Mouse (Mus musculus) adrenal gland, postnatal 14 days (tissue): ENCODE data around the gene Glrx. TPM values are rescaled to one million over a fixed set of nuclear protein-coding genes. Genes with fewer than 3 reads are reported as not detected.
"Not testable (repeated sequence)": the region's sequence is repeated elsewhere in the genome, so short reads cannot be mapped to it uniquely, and the experiment has no call there.

Experiments used
- DNase-seq: peaks from one replicate; pipeline ENCODE4 v3.0.0; 2021; ENCODE audit warnings: mixed read lengths
- long read RNA-seq, 2 experiments: library from polyadenylated mRNA; stranded (forward); transcript quantifications; one replicate each; pipeline ENCODE4 v2.0.0; 2021
- total RNA-seq: library from RNA; stranded (reverse); gene quantifications from 2 replicates; pipeline ENCODE4 v1.2.3, GENCODE M21; 2021

Glrx gene
- total RNA-seq, result 27.9 and 28.8 TPM in 2 replicates
- long read RNA-seq, experiment 1, transcript Glrx-201 (3 exons, 1,345 nt), result major isoform, 39 of 44 reads
- long read RNA-seq, experiment 1, partial matches to known transcripts, result 0 of 44 reads
- long read RNA-seq, experiment 1, other reads (novel, unspliced or antisense), result 5 of 44 reads
- long read RNA-seq, experiment 2, transcript Glrx-201 (3 exons, 1,345 nt), result major isoform, 42 of 49 reads
- long read RNA-seq, experiment 2, partial matches to known transcripts, result 1 of 49 reads
- long read RNA-seq, experiment 2, other reads (novel, unspliced or antisense), result 5 of 49 reads

DNA sequence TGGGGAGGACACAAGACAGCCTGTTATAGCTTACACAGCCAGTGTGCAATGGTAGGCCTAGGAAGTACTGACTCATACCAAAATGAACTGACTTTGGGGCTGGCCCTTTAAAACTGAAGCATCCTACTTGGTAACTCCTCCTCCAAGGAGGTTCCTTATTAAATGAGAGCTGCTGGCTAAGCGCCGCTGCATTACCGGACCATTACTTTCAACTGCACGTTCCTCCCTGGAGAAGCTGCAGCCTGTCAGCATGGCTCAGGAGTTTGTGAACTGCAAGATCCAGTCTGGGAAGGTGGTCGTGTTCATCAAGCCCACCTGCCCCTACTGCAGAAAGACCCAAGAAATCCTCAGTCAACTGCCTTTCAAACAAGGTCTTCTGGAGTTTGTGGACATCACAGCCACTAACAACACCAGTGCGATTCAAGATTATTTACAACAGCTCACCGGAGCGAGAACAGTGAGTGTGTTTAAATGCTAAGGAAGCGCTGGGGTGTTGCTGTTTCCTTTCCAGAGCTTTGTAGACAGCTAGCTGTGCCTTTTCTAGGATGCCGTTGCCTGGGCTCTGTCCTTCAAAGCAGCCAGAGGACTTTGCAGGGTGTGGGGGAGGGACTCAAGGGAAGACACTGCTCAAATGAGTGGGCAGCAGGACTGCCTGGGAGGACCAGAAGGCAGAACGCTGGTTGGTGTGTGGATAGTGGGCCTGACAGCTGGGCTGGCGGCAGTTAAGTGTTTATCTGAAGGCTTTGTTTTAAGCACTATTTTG lies at the start of gene Glrx:
Gene Glrx (plus strand): TSS at position 150 of the 763 bp plus-strand sequence.
- DNase-seq, result peak; percentile 78

DNA sequence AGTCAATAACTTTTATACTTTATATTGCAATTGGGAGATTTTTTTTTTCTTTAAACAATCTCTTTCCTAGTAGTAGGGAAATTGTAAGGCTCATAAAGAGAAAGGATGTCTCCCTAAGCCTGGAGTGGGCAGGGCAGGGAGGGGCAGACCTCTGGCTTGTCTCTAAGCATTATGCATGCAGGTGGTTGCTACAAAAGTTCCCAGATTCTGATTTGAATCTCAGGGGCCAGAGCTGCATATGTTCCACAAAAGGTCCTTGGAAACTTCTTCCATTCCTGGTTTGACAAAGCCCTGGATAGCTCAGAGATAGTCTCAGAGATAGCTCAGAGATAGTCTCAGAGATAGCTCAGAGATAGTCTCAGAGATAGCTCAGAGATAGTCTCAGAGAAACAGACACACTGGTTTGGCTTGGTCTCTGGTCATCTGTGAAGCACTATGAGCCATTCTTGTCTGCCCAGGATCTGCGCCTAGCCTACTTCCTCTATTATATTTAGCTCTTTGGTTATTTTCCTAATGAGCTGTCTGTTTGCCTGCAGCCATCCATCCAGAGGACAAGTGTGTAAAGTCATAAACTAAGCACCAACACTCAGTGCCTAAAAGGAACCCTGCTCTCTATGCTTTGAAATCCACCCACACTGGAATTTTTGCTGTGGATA lies 49.0 kb upstream of the Glrx start:
- DNase-seq, result no peak

DNA sequence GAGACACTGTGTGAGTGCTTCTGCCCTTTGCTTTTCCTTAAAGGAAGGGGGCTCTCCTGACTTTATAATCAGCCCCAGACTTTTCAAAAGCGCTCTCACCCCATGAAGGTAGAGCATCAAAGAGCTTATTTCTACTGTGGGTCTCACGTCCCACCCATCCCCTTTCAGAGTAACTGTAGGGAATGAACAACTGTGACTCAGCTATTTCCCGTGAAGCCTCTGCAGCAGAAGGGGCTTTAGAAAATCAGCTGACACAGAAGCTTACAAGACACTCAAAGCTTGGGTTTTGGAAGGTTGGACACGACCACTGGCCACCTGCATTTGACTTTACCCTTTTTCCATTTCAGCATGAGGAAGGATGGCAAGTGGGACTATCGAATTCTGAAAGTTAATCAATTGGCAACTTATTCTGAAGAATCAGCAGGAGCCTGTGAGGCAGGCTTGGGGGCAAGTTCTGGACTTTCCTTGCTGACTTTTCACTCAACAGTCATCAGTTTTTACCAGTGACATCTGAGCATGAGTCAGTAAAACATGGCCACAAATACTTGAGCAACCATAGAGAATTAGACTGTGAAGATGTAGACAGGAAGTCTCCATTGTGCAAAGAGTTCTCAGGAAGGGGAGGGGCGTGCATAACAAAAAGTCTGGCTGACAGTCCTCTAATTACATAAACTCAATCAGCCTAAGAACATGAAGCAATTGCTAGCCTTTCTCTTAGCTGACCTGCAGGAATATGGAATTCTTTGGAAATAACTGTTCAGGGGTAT lies 45.6 kb upstream of the Glrx start:
- DNase-seq, result no peak

DNA sequence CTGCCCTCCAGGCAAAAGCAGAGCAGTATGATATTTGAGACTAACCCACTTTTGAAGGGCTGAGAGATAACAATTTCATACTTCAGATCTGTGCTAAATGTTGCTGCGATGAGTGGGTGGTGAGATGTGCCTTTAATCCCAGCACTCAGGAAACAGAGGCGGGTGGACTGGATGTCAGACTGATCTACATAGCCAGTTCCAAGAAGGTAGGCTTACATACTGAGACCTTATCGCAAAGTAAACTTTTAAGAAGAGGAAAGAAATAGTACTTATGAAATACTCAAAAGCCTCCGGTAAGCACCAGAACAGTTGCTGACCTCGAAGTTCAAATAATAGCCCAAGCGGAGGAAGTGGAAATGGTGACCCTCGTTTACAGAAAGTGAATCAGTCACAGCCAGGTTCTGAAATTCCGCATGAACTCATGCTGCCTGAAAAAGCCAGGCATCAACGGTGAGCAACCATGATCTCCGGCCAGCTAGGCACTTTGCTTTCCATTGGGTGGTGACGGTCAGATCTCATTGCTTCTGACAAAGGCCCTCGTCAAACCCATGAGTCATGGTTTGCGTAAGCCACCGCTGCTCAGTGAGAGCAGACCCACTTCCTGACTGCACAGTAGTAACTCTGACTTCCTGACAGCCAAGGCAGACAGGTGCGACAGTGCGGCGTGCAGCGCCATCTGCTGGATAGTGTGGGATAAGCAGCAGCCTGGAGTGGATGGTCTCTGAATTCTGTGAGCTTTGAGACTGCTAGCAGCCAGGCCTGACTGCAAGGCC lies 42.1 kb upstream of the Glrx start:
- peak; percentile 95 for DNase-seq

DNA sequence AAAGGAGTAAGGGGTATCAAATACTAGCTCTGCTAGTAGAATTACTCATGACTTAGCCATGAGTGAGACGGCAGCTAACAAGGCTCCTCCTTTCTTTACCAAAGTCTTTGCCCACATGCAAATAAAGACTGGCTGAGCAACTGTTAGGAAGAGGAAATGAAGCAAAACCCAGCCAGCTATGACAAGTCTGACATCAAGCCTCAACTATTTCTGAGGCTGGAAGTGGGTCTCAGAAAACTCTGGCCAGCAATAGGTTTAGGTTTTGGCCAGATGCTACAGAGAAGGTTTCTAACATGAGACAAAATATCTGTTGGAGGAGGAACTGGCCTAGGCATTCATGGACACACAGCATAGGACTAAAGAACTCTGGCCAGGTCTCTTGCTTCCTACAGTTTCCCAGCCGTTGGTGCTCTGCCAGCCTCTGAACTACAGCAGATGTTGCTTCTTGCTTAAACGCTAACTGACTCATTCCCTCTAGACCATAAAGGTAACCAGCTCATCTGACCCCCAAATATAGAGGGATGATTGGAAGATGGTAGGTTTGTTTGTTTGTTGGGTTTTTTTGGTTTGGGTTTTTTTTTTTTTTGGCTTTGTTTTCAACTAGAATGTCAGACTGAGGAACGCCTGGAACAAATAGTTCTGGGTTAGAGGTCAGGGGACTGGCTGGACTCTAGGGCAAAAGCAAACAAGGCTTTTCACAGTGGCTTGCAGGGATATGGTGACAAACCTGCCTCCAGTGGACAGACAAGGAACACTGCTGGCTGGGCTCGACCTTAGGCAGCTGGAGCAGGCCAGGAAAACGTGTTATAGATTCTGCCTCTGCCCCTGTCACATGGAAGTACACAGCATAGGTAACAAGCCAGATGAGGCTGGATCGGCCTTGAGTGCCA lies 41.0 kb upstream of the Glrx start:
- DNase-seq, result peak; percentile 53

DNA sequence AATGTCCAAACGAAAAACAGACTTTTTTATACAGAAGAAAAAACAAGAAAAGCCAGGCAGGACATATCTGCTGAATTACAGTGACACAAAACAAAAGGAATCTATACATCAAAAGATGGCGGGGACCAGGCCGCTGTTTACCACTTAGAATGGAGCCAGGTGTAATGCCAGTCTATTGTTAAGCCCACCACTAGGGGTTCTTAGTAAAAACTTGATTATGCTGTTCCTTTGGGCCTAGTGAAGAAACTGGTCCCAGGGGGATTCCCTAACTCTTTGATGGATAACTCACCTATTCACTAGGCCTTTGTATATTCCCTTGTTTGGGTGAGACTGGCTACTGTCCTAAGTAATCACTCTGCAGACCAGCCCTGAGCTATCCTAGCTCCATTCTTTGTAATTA lies 40.2 kb upstream of the Glrx start:
- DNase-seq, result no peak

DNA sequence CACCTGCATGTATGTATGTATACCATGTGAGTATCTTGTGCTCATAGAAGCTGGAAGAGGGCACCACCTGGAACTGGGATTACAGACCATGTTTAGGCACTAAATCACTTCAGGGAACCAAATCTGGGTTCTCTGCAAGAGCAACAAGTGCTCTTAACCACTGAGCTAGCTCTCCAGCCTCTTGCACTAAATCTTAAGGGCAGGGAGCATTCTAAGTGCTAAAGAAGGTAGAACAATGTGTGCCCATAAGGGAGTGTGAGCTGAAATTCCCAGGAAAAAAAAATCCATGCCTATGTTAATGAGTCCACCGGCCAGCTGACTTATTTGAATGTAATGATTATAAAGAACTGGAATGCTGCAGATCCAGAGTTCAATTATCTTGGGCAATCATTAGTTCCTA lies 31.7 kb upstream of the Glrx start:
- no peak for DNase-seq

DNA sequence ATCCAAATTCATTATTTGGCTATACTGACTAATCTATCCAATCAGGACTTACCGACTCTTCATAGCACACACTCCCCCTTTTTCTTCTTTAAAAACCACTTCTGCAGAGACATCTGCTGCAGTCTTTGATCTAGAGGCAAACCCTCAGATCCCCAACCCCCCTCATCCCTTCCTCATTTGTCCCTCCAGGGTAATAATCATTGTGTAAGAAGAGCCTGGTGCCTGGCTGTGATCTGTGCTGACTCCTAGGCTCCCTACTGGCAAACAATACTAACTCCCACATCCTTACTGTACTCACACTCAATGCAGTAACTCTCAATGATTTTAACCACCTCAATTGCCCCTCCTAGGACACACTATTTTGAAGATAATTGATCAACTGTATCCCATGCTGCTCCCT lies 29.7 kb upstream of the Glrx start:
- no peak for DNase-seq

DNA sequence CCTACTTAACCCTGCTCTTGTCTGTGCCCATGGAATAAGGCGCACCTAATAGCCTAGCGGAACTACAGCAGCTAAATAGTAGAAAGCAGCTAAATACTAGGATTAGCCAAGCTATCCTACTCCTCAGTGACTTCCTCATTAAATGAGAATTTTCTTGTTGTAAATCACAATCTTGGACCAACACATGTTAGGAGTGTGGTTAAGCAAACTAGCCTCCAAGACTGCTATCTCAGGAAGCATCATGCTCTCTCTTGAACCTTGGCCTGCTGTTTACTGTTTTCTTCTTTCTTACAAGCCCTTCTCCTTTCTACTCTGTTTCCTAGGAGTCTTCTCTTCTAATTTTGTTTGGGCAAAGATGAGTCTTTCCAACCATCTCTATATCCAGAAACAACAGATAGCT lies 22.5 kb upstream of the Glrx start:
- no peak for DNase-seq

DNA sequence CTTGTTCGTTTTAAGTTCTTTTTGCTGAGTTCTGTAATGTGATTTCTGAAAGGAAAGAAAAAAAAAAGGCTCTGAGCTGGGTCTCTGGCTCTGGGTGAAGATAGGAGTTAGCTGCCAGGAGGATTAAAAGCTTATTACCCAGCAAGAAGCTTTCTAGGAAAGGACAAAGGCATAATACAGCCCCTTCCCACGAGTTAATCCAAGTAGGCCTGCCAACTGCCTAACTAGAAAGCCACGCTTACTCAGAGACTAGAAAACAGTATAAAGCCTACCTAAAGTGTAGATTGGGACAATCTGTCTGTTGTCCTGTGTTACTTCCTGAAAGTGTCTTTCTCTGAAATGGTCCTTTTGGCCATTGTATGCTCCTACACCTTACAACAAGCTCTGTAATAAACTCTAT lies 21.2 kb upstream of the Glrx start:
- DNase-seq, result no peak

DNA sequence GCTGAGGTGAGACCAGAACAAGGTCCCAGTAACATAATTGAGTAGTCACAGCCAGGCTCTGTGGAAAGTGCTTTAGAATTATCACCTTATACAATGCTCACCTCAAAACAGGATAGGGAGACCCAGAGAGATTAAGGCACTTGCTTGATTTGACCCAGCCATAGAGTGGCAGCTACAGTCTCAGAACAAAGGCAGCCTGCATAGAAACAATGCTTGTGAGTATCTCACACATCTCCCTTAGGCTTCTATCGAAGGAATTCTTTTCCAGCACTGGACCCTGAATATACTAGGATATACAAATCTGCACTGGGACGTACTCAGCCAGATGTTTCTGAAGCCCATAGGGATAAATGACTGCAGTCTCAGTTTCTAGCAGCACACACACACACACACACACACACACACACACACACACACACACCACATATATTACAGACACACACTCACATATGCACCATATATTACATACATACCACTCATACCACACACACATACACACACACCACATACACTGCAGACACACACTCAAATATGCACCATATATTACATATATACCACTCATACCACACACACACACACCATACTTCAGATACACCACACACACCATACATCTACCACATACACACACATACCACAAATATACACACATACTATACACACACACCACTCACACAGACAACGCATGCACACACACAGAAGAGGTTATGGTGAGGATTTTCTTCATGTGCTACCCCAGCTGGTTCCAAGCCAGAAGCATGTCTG lies 20.5 kb upstream of the Glrx start:
- DNase-seq, result no peak

DNA sequence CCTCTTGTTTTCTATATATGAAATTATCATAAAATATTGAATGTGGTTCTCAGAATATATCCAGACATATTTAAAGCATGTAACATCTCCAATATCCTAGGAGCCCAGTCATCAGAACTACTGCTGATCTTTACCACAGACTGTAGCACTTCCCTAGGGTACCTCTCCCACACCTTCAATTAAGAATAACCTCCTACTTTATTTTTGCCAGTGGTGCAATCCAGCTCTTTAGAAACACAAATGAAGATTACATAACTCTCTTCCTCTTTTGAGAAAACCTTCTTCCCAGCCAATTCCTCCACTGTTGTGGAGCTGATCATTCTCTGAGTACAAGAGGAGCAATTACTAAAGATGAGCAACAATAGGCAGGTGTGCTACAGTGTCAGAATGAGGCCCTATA lies 19.8 kb upstream of the Glrx start:
- DNase-seq, result no peak

DNA sequence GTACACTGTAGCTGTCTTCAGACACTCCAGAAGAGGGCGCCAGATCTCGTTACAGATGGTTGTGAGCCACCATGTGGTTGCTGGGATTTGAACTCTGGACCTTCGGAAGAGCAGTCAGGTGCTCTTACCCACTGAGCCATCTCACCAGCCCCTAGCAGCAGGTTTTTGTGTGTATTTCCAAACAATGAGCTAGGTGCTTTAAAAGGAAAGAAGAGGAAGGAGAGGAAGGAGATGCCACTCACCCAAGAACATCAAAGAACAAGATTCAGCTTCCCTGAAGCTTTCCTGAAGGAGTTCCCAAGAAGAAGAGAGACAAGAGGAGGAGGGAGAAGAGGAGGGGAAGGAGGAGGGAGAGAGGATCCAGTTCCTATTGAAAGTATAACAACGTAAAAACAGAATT lies 17.3 kb upstream of the Glrx start:
- DNase-seq, result not testable (repeated sequence)

DNA sequence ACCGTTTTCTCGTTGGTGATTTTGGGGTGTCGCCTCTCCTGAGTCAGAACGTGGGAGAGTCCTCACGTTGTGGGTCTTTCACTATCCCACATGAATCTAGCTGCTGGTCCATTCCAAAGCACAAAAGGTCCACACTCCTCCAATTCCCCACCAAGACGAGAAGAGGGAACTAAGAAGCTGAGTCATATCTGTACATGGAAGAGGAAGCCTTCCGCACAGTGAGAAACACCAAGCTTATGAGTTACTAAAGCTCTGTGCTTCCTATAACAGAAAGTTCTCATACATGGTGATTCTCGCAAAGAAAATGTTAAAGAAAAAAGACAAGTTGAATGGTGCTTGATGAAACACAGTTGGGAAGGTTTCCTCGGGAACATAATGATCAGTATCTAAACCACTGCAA lies 16.5 kb upstream of the Glrx start:
- no peak for DNase-seq

DNA sequence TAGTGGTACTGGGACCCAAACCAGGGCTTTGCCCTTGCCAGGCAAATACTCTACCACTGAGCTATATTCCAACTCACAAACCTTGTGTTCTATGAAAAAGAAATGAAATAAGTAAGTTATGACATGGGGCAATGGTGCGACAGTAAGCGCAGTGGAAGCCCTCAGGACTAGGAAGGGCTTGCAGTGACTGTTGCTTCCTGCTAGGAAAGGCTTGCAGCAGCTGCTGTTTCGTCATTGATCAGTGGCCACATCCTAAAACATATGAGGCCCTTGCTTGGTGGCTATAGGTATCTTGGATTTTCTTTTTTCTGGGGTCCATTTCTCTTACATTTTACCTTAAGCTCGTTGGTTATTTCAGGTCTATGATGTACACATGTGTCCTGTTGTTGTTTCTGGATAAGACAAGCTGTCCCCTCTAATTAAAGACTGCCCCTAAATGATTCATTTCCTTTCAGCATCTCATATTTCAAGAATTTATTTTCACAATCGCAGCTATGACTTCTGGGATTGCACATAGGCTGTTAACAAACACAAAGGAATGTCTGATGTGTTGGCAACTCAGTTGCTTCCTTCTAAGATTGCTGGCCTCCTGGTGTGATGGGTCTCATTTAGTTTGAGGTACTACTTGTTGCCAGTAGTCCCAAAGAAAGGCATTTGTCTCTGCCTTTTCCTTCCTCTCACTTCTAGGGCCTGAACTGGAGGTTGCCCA lies 14.9 kb upstream of the Glrx start:
- DNase-seq, result no peak

DNA sequence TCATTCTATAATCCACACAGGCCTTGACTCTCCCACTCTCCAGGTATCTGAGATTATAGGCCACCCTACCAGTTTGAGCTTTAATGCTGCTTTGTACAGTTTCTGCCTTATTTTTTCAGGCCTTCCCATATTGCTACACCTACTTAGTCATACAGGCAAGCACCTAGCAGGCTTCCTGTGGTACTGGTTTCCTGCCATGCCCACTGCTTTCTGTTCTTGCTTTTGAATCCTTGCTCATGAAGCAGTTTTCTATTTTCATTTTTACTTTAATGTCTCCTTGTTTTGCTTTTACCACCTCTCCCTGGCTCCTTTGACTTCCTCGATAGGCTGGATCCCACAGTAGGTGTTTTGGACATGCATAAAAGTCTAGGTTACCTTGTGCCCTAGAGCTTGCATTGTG lies 14.3 kb upstream of the Glrx start:
- DNase-seq, result no peak

DNA sequence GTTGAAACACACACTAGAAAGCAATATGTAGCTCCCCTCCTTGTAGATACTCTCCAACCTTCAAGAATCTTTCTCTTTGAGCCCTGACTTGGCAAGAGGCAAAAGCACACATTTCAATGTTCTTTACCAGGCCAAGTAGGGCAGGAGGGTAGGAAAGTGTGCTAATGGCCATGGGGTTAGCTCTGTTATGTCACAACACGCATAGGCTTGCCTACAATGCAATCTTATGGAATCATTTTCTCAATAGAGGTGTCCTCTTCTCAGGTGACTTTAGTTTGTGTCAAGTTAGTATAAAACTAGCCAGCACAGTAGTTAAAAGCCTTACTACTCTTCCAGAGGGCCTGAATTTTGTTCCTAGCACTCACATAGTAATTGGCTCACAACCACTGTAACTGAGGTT lies 9.0 kb upstream of the Glrx start:
- no peak for DNase-seq

DNA sequence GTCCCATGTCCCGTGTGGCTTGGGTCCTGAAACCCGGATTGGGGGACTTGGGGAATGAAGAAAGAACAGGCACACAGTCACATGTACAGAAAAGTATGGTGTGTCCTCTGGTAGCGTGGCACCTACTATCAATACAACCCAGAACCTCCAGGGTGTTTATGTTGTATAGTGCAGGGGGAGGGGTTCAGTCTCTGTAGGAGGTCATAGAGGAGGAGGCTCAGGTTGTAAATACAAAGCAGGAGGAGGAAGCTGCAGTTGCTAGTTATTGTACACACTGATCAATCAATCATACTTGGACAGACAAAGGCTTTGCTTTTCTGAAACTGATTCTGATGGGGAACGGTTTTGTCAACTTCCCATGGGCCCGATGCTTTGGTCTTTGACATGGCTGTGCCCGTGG lies 8.0 kb upstream of the Glrx start:
- DNase-seq, result no peak

DNA sequence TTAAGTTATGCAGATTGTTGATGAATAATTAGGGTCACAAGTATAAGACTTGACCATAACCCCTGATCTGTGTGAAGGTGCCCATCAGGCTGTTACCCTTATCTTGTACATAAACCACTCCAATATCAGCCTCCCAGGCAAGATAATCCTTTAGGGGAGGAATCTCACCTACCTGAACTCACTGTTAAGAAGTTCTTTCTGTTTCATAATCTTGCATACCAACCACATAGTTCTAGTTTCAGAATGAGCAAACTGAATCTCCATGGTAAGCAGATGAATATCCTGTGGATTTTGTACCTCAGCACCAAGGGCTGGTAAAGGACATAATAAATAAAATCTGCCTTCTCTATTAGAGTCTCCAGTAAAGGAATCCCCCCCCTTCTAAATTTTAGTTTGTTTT lies 7.0 kb upstream of the Glrx start:
- no peak for DNase-seq
